Mouse (Mus musculus) neutrophil, adult 5-6 weeks (primary cell): ENCODE measurements around the gene Mogs. TPM values are rescaled to one million over a fixed set of nuclear protein-coding genes. Genes with fewer than 3 reads are reported as not detected.
A peak's percentile ranks its signal among the peaks of the same experiment; 100 is the strongest.

ENCODE experiments used
- ATAC-seq: fragments of 151-379, 151-347 bp; 2 replicates; pipeline ENCODE4 v1.8.0; 2017; ENCODE audit warnings: mild to moderate bottlenecking, moderate TSS enrichment; ENCODE audit not compliant: insufficient number of reproducible peaks, poor library complexity, low FRiP score, severe bottlenecking; ENCODE audit errors: extremely low read depth
- total RNA-seq: library from RNA; stranded (forward); fragments of 200-1000 nt; gene quantifications from 2 replicates; pipeline ENCODE4 v1.2.3, GENCODE M21; 2017

The Mogs gene
- total RNA-seq, 1 experiment from 2014 or later, result 36.2 TPM

GRCm38 (mm10) chr6:83138056-83138455, 22.8 kb downstream of the Mogs start:
- no peak for ATAC-seq

GRCm38 (mm10) chr6:83140044-83140443, 24.7 kb downstream of the Mogs start:
- no peak for ATAC-seq

- no peak for ATAC-seq
Observed at GRCm38 (mm10) chr6:83141636-83142035, 26.3 kb downstream of the Mogs start.

- ATAC-seq, result no peak
Observed at GRCm38 (mm10) chr6:83142211-83142731, 27.0 kb downstream of the Mogs start.

- ATAC-seq, result no peak
Observed at GRCm38 (mm10) chr6:83142886-83143285, 27.6 kb downstream of the Mogs start.

GRCm38 (mm10) chr6:83145209-83145608, 29.9 kb downstream of the Mogs start:
- ATAC-seq, result no peak

GRCm38 (mm10) chr6:83145805-83146204, 30.5 kb downstream of the Mogs start:
- ATAC-seq, result no peak

GRCm38 (mm10) chr6:83147280-83147679, 32.0 kb downstream of the Mogs start:
- no peak for ATAC-seq

- no peak for ATAC-seq
Observed at GRCm38 (mm10) chr6:83151721-83152120, 36.4 kb downstream of the Mogs start.

- no peak for ATAC-seq
Observed at GRCm38 (mm10) chr6:83153038-83153437, 37.7 kb downstream of the Mogs start.

GRCm38 (mm10) chr6:83153485-83153884, 38.2 kb downstream of the Mogs start:
- ATAC-seq, result no peak

GRCm38 (mm10) chr6:83155552-83156238, 40.4 kb downstream of the Mogs start:
- ATAC-seq, result no peak

GRCm38 (mm10) chr6:83156259-83156684, 41.0 kb downstream of the Mogs start, which contains the start of the genes Wdr54 and 1700003E16Rik:
Gene Wdr54, minus strand, starts transcription at chr6:83156397.
Gene 1700003E16Rik, plus strand, starts transcription at chr6:83156404.
- peak; percentile 40 for ATAC-seq

- ATAC-seq, result peak; percentile 51; the same call in 1 of the 2 replicates
Observed at GRCm38 (mm10) chr6:83159456-83159855, 44.2 kb downstream of the Mogs start.

- ATAC-seq, result no peak
Observed at GRCm38 (mm10) chr6:83161442-83161841, 46.1 kb downstream of the Mogs start.

- ATAC-seq, result no peak
Observed at GRCm38 (mm10) chr6:83161921-83162641, 46.8 kb downstream of the Mogs start.

- ATAC-seq, result peak; percentile 28; the same call in 1 of the 2 replicates
Observed at GRCm38 (mm10) chr6:83162701-83163100, 47.4 kb downstream of the Mogs start.

- ATAC-seq, result no peak
Observed at GRCm38 (mm10) chr6:83165026-83165606, 49.8 kb downstream of the Mogs start.

- peak; percentile 90 for ATAC-seq
Observed at GRCm38 (mm10) chr6:83165607-83166242, 50.4 kb downstream of the Mogs start, which contains the start of gene Dctn1. Gene Dctn1, plus strand, starts transcription at chr6:83165920.
